Mouse (Mus musculus) mammary gland, adult 2 months (tissue): Measurements from ENCODE around the gene Ethe1. TPM values are rescaled to one million over a fixed set of nuclear protein-coding genes. Genes with fewer than 3 reads are reported as not detected.

Experiments
- polyA plus RNA-seq: library from polyadenylated mRNA; depleted of rRNA; stranded (reverse); fragments of >200 nt; gene quantifications from 2 replicates; pipeline ENCODE4 v1.2.3, GENCODE M21; 2012; ENCODE audit warnings: low replicate concordance; rRNA removed

The Ethe1 gene
- 25.3 and 33.7 TPM in 2 replicates for polyA plus RNA-seq

DNA sequence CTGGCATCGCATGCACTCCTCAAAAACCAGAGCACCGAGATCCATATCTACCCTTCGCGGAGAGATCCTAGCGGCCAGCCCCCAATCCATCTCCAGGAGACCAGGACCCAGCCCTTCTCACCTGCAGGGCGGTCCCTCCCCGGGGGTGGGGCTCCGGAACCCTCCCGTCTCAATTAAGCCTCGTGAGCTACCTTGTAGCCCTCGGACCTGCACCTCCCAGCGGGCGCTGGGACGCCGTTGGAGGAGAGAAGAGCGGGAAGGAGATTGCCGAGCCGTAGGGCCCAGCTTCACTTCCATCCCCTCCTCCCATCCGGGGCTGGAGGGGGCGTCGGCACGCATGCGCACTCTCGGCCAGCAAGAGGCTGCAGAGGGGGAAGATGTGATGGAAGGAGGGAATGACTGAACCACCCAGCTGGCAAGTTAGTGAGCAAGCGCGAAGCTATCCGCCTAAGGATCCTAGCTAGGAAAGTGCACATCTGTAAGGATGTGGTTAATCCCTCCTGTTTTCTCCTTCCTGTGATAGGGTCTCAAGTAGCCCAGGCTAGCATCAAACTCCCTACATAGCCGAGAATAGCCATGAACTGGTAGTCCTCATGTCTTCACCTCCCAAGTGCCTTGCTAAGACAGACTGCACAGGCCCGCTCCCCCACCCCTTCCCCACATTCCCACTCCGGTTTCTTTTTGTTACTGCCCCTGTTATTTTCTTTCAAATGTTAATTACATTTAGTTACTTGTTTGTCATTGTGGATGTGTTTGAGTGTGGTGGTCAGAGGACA is at the start of gene Ethe1, which contains the start of gene Zfp575:
Gene Ethe1, plus strand, starts transcription at position 214 of the 776 bp plus-strand sequence.
Gene Zfp575, minus strand, starts transcription at position 312 of the 776 bp plus-strand sequence.

DNA sequence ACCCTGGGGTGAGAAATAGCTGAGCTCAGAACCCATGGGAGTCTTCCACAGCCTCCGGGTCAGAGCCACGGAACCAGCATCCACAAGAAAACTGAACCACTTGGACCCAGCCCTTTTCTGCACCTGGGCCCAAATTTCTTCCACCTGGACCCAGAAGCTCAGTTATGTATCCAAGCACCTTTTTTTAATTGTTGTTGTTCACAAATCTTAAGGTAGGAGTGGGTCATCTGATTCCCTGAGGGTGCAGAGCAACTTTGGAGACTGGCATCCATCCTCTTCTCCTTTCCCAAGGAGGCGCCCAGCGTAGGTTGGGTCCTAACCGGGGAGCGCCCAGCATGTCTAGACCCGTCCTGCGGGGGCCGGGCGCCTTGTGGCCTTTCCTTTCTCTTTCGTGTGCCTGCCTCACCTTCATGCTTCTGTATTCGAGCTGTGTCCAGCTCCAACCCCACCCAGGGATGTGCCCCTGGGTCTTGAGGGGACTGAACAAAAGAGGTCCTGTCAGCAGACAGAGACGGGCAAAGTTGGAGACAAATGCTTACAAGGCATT is 41.2 kb upstream of the Ethe1 start, which contains the start of the genes Pinlyp and Xrcc1:
Gene Pinlyp, minus strand, starts transcription at position 51 of the 547 bp plus-strand sequence.
Gene Xrcc1, plus strand, starts transcription at position 222 of the 547 bp plus-strand sequence.

DNA sequence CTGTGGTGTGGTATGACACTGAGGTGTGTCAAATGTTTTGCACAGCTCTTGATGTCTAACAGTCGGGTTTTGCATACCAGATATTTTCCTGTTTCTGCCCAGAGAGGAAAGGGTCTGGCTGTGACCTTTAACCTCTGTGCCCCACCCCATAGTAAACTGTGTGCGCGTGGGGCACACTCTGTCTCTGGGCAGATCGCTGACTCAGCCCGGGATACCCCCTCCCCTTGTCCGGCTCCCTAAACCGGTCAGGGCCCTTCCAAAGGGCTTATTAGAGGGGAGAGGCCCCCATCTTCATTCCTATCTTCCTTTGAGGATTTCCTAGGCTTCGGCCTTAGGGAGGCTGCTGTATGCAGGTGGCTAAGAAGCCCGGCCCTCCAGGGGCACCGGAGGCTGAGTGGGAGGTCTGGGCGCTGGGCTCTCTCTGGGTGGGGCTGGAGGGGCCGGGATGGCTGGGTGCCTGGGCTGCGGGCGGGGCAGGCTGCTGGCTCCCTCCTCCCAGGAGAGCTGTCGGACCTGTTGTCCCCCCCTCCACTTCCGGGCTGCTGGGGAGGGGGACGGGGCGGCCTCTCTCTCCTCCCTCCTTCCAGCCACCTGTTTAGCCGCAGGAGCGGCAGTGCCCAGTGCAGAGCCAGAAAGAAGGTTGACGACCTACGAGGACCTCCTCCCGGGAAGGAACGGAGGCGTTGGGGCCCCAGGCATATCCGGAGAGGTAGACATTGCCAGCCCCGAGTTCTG is 23.0 kb downstream of the Ethe1 start, which contains the start of gene Phldb3:
Gene Phldb3, plus strand, starts transcription at position 620 of the 735 bp plus-strand sequence.

DNA sequence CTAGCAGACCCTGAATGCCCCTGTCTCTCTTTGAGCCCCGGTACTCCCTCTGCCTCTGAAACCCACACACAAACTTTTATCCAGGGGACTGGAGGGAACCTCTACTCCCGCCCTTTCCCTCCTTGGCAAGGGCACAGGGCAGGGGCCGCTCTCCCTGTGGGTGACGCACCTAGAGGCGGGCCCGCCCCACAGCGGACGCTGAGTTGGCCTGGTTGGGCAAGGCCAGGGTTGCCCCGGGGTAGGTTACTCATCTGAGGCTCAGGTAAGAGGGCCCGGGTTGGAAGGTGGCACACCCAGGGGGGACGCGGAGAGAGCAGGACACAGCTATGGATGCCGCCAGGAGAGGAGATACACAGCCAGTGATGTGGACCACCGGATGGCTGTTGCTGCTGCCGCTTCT is 48.9 kb downstream of the Ethe1 start, which contains the start of gene Lypd3:
Gene Lypd3, plus strand, starts transcription at position 287 of the 400 bp plus-strand sequence.

Other genes starting within 250 kb of the Ethe1 start
- gene Lypd5, start 238.3 kb upstream of the Ethe1 start, polyA plus RNA-seq: 0.16 and 2.8 TPM in 2 replicates
- 35.8 and 76.3 TPM in 2 replicates for gene Kcnn4, start 217.3 kb upstream of the Ethe1 start, polyA plus RNA-seq
- gene Smg9, start 187.9 kb upstream of the Ethe1 start, polyA plus RNA-seq: 64.5 and 74.1 TPM in 2 replicates
- gene Irgc1, start 135.2 kb upstream of the Ethe1 start, polyA plus RNA-seq: 1.1 and 4.1 TPM in 2 replicates
- 14.8 and 26.7 TPM in 2 replicates for gene Plaur, start 125.1 kb upstream of the Ethe1 start, polyA plus RNA-seq
- gene Cadm4, start 105.5 kb upstream of the Ethe1 start, polyA plus RNA-seq: 12.6 and 19.7 TPM in 2 replicates
- gene Zfp428, start 80.5 kb upstream of the Ethe1 start, polyA plus RNA-seq: 4.9 and 17.5 TPM in 2 replicates
- not detected in 2 replicates for gene AC161166.1, start 75.1 kb upstream of the Ethe1 start, polyA plus RNA-seq
- 19.0 and 20.6 TPM in 2 replicates for gene Irgq, start 56.9 kb upstream of the Ethe1 start, polyA plus RNA-seq
- 0.23 and 0.34 TPM in 2 replicates for gene Pinlyp, start 41.4 kb upstream of the Ethe1 start, polyA plus RNA-seq
- gene Xrcc1, start 41.3 kb upstream of the Ethe1 start, polyA plus RNA-seq: 40.5 and 54.7 TPM in 2 replicates
- 0.22 and 0.80 TPM in 2 replicates for gene Zfp575, start 98 bp downstream of the Ethe1 start, polyA plus RNA-seq
- 3.0 and 6.6 TPM in 2 replicates for gene Phldb3, start 23.2 kb downstream of the Ethe1 start, polyA plus RNA-seq
- gene Lypd3, start 49.0 kb downstream of the Ethe1 start, polyA plus RNA-seq: 7.3 and 8.8 TPM in 2 replicates
- not detected in 2 replicates for gene Tex101, start 89.1 kb downstream of the Ethe1 start, polyA plus RNA-seq
- gene BC049730, start 121.7 kb downstream of the Ethe1 start, polyA plus RNA-seq: not detected in 2 replicates
- gene Gm4763, start 139.4 kb downstream of the Ethe1 start, polyA plus RNA-seq: not detected in 2 replicates
- gene Cd177, start 172.8 kb downstream of the Ethe1 start, polyA plus RNA-seq: 0.41 and 0.66 TPM in 2 replicates
- 0.19 and 0.30 TPM in 2 replicates for gene Ceacam10, start 189.7 kb downstream of the Ethe1 start, polyA plus RNA-seq